Mouse (Mus musculus): ENCODE measurements at regions not wholly inside any gene's neighbourhood (a gene's known extent, or its start where the extent isn't known, plus 50 kb on each side); places are given as distances from the start of the nearest gene placed in this dataset.

DNA sequence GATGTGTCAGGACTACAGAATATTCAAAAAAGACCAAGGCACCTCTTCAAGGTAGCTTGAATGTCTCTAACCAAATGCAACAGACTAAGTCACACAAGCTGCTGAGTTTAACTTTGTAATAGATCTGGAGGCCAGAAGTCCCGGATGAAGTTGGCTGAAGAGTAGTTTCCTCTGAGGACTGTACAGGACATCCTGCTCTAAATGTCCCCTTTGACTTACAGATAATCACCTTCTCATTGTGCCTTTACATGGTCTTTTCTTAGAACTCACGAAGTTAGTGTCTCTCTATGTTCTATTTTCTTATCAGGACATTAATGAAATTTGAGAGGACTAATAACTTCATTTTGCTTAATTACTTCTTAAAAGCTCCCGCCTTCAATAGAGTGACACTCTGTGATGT lies 703.7 kb downstream of the Diaph3 start:
- TF ChIP-seq MAFK (IDR thresholded peaks at IDR 0.05; ENCODE audit: insufficient read depth, low read depth, low read length) (no peak), HCFC1 (IDR thresholded peaks at IDR 0.05; ENCODE audit: borderline replicate concordance, insufficient read depth, low read length) (no peak)

Measured in ES-E14 (cell line).